Mouse (Mus musculus): ENCODE measurements around the gene Ddx5. TPM values are rescaled to one million over a fixed set of nuclear protein-coding genes. Genes with fewer than 3 reads are reported as not detected.
"Not testable (repeated sequence)": the region's sequence is repeated elsewhere in the genome, so short reads cannot be mapped to it uniquely, and the experiment has no call there.

Gene Ddx5
- polyA plus RNA-seq, 1 experiment = 218 TPM

- Histone ChIP-seq H3K79me2 (ENCODE audit: control insufficient read depth, insufficient read depth) (no peaks in the 10 kb centered on the region), H3K4me3 (ENCODE audit: insufficient read depth, poor library complexity, severe bottlenecking) (peak within 1 kb of the TSS; percentile 7), H3K27me3 (ENCODE audit: control insufficient read depth, insufficient read depth, insufficient read length) (no peaks in the 10 kb centered on the region), H3K79me3 (ENCODE audit: low read depth) (no peaks in the 10 kb centered on the region), H3K36me3 (ENCODE audit: control insufficient read depth, insufficient read depth) (no peaks in the 10 kb centered on the region), H3ac (ENCODE audit: control insufficient read depth, insufficient read length, low read depth) (peak within 1 kb of the TSS; percentile 32)
- TF ChIP-seq CTCF (IDR thresholded peaks at IDR 0.05; ENCODE audit: control insufficient read depth, insufficient read depth, insufficient read length) (no peak), MYOD1 (IDR thresholded peaks at IDR 0.05; ENCODE audit: control insufficient read depth, insufficient read length, low read depth) (peak; percentile 94)
These were observed 37.7 kb downstream of the Ddx5 start, which contains the start of gene Milr1 for GRCm38 (mm10) chr11:106751039-106752018. Gene Milr1, plus strand, starts transcription at chr11:106751226.

GRCm38 (mm10) chr11:106750121-106750751 lies 38.7 kb downstream of the Ddx5 start, which contains the start of gene Pecam1:
Gene Pecam1, minus strand, starts transcription at chr11:106750628.
- Histone ChIP-seq H3K79me3 (ENCODE audit: low read depth) (no peaks in the 10 kb centered on the region), H3K27me3 (ENCODE audit: control insufficient read depth, insufficient read depth, insufficient read length) (no peaks in the 10 kb centered on the region), H3K79me2 (ENCODE audit: control insufficient read depth, insufficient read depth) (no peaks in the 10 kb centered on the region), H3K4me3 (ENCODE audit: insufficient read depth, poor library complexity, severe bottlenecking) (peak within 1 kb of the TSS; percentile 7), H3ac (ENCODE audit: control insufficient read depth, insufficient read length, low read depth) (peak within 1 kb of the TSS; percentile 31), H3K36me3 (ENCODE audit: control insufficient read depth, insufficient read depth) (no peaks in the 10 kb centered on the region)
- TF ChIP-seq CTCF (IDR thresholded peaks at IDR 0.05; ENCODE audit: control insufficient read depth, insufficient read depth, insufficient read length) (no peak), MYOG (IDR thresholded peaks at IDR 0.05; ENCODE audit: control insufficient read depth, extremely low read depth, insufficient read length) (no peak), MYOD1 (IDR thresholded peaks at IDR 0.05; ENCODE audit: control insufficient read depth, insufficient read length, low read depth) (no peak), MAX (IDR thresholded peaks at IDR 0.05) (no peak), CEBPB (IDR thresholded peaks at IDR 0.05; ENCODE audit: low read depth) (no peak), FOSL1 (IDR thresholded peaks at IDR 0.05; ENCODE audit: insufficient read depth, low read length, poor library complexity, severe bottlenecking) (no peak), USF1 (IDR thresholded peaks at IDR 0.05; ENCODE audit: low read depth) (no peak)

GRCm38 (mm10) chr11:106749557-106750120 lies 39.3 kb downstream of the Ddx5 start:
- H3K36me3 ChIP-seq (ENCODE audit: control insufficient read depth, insufficient read depth); H3K4me3 ChIP-seq (ENCODE audit: insufficient read depth, poor library complexity, severe bottlenecking); H3K79me2 ChIP-seq (ENCODE audit: control insufficient read depth, insufficient read depth); H3K79me3 ChIP-seq (ENCODE audit: low read depth); H3ac ChIP-seq (ENCODE audit: control insufficient read depth, insufficient read length, low read depth); H3K27me3 ChIP-seq (ENCODE audit: control insufficient read depth, insufficient read depth, insufficient read length): not testable (repeated sequence)

DNA sequence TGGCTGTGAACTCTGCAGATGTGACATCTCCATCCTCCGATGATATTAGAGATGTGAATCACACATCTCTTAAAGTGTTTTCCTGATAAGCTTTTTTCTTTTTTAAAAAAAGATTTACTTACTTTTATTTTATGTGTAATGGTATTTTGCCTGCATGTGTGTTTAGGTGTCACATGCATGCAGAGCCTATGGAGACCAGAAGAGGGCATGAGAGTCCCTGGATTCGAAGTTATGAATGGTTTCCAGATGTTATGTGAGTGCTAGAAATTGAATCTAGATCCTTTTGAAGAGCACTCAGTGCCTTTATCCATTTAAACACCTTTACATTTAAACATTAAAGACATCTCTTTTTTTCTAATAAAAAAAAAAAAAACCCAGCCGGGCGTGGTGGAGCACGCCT lies 44.0 kb downstream of the Ddx5 start:
- Histone ChIP-seq H3K36me3 (ENCODE audit: control insufficient read depth, insufficient read depth) (no peaks in the 10 kb centered on the region), H3K79me3 (ENCODE audit: low read depth) (no peaks in the 10 kb centered on the region), H3K4me3 (ENCODE audit: insufficient read depth, poor library complexity, severe bottlenecking) (no peak overlapping the region), H3ac (ENCODE audit: control insufficient read depth, insufficient read length, low read depth) (no peak overlapping the region), H3K27me3 (ENCODE audit: control insufficient read depth, insufficient read depth, insufficient read length) (no peaks in the 10 kb centered on the region), H3K79me2 (ENCODE audit: control insufficient read depth, insufficient read depth) (no peaks in the 10 kb centered on the region)
- no peak for TF ChIP-seq USF1 (IDR thresholded peaks at IDR 0.05; ENCODE audit: low read depth)
- no peak for TF ChIP-seq MYOG (IDR thresholded peaks at IDR 0.05; ENCODE audit: control insufficient read depth, extremely low read depth, insufficient read length)
- TF ChIP-seq FOSL1 (IDR thresholded peaks at IDR 0.05; ENCODE audit: insufficient read depth, low read length, poor library complexity, severe bottlenecking) = no peak
- TF ChIP-seq MAX (IDR thresholded peaks at IDR 0.05) = no peak
- no peak for TF ChIP-seq CTCF (IDR thresholded peaks at IDR 0.05; ENCODE audit: control insufficient read depth, insufficient read depth, insufficient read length)
- no peak for TF ChIP-seq CEBPB (IDR thresholded peaks at IDR 0.05; ENCODE audit: low read depth)
- no peak for TF ChIP-seq MYOD1 (IDR thresholded peaks at IDR 0.05; ENCODE audit: control insufficient read depth, insufficient read length, low read depth)

DNA sequence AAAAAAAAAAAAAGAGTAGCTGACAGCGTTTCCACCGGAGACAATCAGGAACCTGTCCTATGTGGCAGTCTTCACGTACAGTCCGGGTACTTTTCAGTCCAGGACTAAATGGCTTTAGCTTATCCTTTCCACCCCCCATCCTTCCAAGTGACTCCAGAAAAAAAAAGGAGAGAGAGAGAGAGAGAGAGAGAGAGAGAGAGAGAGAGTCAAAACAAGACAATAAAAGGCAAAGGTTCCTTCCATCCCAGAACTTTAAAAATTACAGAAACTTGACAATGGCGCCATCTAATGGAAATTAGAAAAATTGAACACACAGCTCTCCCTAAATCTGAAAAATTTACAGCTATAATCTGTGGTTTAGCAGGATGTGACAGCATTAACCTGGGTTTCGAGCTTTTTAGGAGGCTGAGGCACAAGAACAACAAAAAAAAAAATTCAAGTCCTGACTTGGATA lies 46.6 kb downstream of the Ddx5 start:
- H3ac ChIP-seq (ENCODE audit: control insufficient read depth, insufficient read length, low read depth) = no peak overlapping the region
- no peak overlapping the region for H3K4me3 ChIP-seq (ENCODE audit: insufficient read depth, poor library complexity, severe bottlenecking)
- H3K79me3 ChIP-seq (ENCODE audit: low read depth) = no peaks in the 10 kb centered on the region
- no peaks in the 10 kb centered on the region for H3K36me3 ChIP-seq (ENCODE audit: control insufficient read depth, insufficient read depth)
- no peaks in the 10 kb centered on the region for H3K27me3 ChIP-seq (ENCODE audit: control insufficient read depth, insufficient read depth, insufficient read length)
- TF ChIP-seq CEBPB (IDR thresholded peaks at IDR 0.05; ENCODE audit: low read depth) (no peak), FOSL1 (IDR thresholded peaks at IDR 0.05; ENCODE audit: insufficient read depth, low read length, poor library complexity, severe bottlenecking) (no peak), MYOD1 (IDR thresholded peaks at IDR 0.05; ENCODE audit: control insufficient read depth, insufficient read length, low read depth) (no peak), MAX (IDR thresholded peaks at IDR 0.05) (no peak)
- H3K79me2 ChIP-seq (ENCODE audit: control insufficient read depth, insufficient read depth) = no peaks in the 10 kb centered on the region
